Mouse (Mus musculus): ENCODE results near the gene Carmil2. TPM values are rescaled to one million over a fixed set of nuclear protein-coding genes. Genes with fewer than 3 reads are reported as not detected.
A peak's percentile ranks its signal among the peaks of the same experiment; 100 is the strongest.

The Carmil2 gene
- polyA plus RNA-seq, 1 experiment from 2014 or later: 3.9 TPM

DNA sequence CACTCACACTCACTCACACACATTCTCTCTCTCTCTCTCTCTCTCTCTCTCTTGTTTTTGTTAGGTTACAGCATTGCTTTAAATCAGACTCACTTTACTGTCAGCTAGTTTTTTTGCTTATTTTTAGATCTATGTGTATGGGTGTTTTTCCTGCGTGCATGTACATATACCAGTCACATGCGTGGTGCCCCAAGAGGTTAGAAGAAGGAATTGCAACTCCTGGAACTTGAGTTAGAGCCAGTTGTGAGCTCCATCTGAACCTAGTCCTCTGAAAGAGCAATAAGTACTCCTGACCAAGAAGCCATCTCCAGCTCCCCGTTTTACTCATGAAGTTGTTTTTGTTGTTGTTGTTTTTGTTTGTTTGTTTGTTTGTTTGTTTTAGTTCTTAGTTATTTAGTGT is 24.9 kb upstream of the Carmil2 start:
- Histone ChIP-seq H3K27me3 (ENCODE audit: control insufficient read depth, insufficient read depth, low read length) (no peaks in the 10 kb centered on the region), H3K4me2 (replicated peaks; ENCODE audit: low read depth, low read length) (no peak overlapping the region), H3K9me3 (ENCODE audit: control insufficient read depth, low read length) (no peaks in the 10 kb centered on the region), H3K36me3 (ENCODE audit: control insufficient read depth, insufficient read depth, low read length) (no peaks in the 10 kb centered on the region), H3K4me1 (replicated peaks; ENCODE audit: control insufficient read depth, insufficient read depth, low read length) (no peaks in the 10 kb centered on the region), H3K4me3 (ENCODE audit: low read depth, low read length) (no peak overlapping the region), H3K27ac (ENCODE audit: low read depth, low read length) (no peak overlapping the region), H3K9ac (ENCODE audit: low read depth, low read length) (no peak overlapping the region)
- WGBS: 86% methylated on average over 3 of the region's 3 CpGs
- ATAC-seq (ENCODE audit: low FRiP score) (no peak), DNase-seq (ENCODE audit: low spot score) (peak; percentile 16)

- H3K36me3 ChIP-seq (ENCODE audit: control insufficient read depth, insufficient read depth, low read length): peaks cover 10% of the 10 kb centered on the region; the same call in 1 of the 2 replicates
- H3K9me3 ChIP-seq (ENCODE audit: control insufficient read depth, low read length): no peaks in the 10 kb centered on the region
- H3K9ac ChIP-seq (ENCODE audit: low read depth, low read length): no peak overlapping the region
- 89% methylated on average over 1 of the region's 1 CpGs for WGBS
- H3K4me1 ChIP-seq (replicated peaks; ENCODE audit: control insufficient read depth, insufficient read depth, low read length): no peaks in the 10 kb centered on the region
- DNase-seq (ENCODE audit: low spot score) (no peak), ATAC-seq (ENCODE audit: low FRiP score) (no peak)
- no peak overlapping the region for H3K4me3 ChIP-seq (ENCODE audit: low read depth, low read length)
- no peak overlapping the region for H3K27ac ChIP-seq (ENCODE audit: low read depth, low read length)
- no peaks in the 10 kb centered on the region for H3K27me3 ChIP-seq (ENCODE audit: control insufficient read depth, insufficient read depth, low read length)
- no peak overlapping the region for H3K4me2 ChIP-seq (replicated peaks; ENCODE audit: low read depth, low read length)
Measured at GRCm38 (mm10) chr8:105677891-105678290, 8.2 kb upstream of the Carmil2 start.

- H3K9ac ChIP-seq (ENCODE audit: low read depth, low read length): no peak overlapping the region
- WGBS: 78% methylated on average over 7 of the region's 7 CpGs
- no peak for ATAC-seq (ENCODE audit: low FRiP score)
- H3K27me3 ChIP-seq (ENCODE audit: control insufficient read depth, insufficient read depth, low read length): no peaks in the 10 kb centered on the region
- H3K4me3 ChIP-seq (ENCODE audit: low read depth, low read length): no peak overlapping the region
- H3K4me2 ChIP-seq (replicated peaks; ENCODE audit: low read depth, low read length): no peak overlapping the region
- DNase-seq (ENCODE audit: low spot score): no peak
- no peaks in the 10 kb centered on the region; the same call in 1 of the 2 replicates for H3K36me3 ChIP-seq (ENCODE audit: control insufficient read depth, insufficient read depth, low read length)
- H3K27ac ChIP-seq (ENCODE audit: low read depth, low read length): no peak overlapping the region
- no peaks in the 10 kb centered on the region for H3K9me3 ChIP-seq (ENCODE audit: control insufficient read depth, low read length)
- no peaks in the 10 kb centered on the region for H3K4me1 ChIP-seq (replicated peaks; ENCODE audit: control insufficient read depth, insufficient read depth, low read length)
Measured at GRCm38 (mm10) chr8:105685325-105685724, 749 bp upstream of the Carmil2 start.

DNA sequence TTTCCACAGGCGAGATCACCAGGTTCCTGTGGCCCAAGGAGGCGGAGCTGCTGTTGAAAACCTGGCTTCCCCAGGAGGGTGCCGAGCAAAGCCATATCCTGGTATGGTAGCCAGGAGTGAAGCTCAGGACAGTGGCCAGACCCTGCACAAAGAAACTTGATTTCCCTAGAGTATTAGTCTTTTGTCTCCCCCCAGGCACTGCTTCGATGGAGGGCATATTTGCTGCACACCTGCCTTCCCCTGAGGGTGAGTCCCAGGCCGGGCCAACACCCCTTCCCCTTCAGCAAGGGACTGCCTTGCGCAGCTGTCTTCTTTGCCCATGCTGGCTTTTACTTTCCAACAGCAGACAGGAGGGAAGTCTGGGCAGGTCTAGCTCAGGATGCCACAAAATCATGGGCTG is 477 bp downstream of the Carmil2 start:
- H3K4me2 ChIP-seq (replicated peaks; ENCODE audit: low read depth, low read length): no peak overlapping the region
- H3K9me3 ChIP-seq (ENCODE audit: control insufficient read depth, low read length): no peaks in the 10 kb centered on the region
- DNase-seq (ENCODE audit: low spot score) (no peak), ATAC-seq (ENCODE audit: low FRiP score) (no peak)
- H3K4me3 ChIP-seq (ENCODE audit: low read depth, low read length): no peak overlapping the region
- H3K27me3 ChIP-seq (ENCODE audit: control insufficient read depth, insufficient read depth, low read length): no peaks in the 10 kb centered on the region
- H3K4me1 ChIP-seq (replicated peaks; ENCODE audit: control insufficient read depth, insufficient read depth, low read length): no peaks in the 10 kb centered on the region
- 69% methylated on average over 6 of the region's 6 CpGs for WGBS
- H3K27ac ChIP-seq (ENCODE audit: low read depth, low read length): no peak overlapping the region
- H3K9ac ChIP-seq (ENCODE audit: low read depth, low read length): no peak overlapping the region
- no peaks in the 10 kb centered on the region for H3K36me3 ChIP-seq (ENCODE audit: control insufficient read depth, insufficient read depth, low read length)

- Histone ChIP-seq H3K9ac (ENCODE audit: low read depth, low read length) (no peak overlapping the region), H3K36me3 (ENCODE audit: control insufficient read depth, insufficient read depth, low read length) (no peaks in the 10 kb centered on the region), H3K4me3 (ENCODE audit: low read depth, low read length) (no peak overlapping the region), H3K9me3 (ENCODE audit: control insufficient read depth, low read length) (no peaks in the 10 kb centered on the region), H3K27ac (ENCODE audit: low read depth, low read length) (no peak overlapping the region), H3K4me2 (replicated peaks; ENCODE audit: low read depth, low read length) (no peak overlapping the region), H3K27me3 (ENCODE audit: control insufficient read depth, insufficient read depth, low read length) (no peaks in the 10 kb centered on the region), H3K4me1 (replicated peaks; ENCODE audit: control insufficient read depth, insufficient read depth, low read length) (no peaks in the 10 kb centered on the region)
- ATAC-seq (ENCODE audit: low FRiP score): no peak
- no peak for DNase-seq (ENCODE audit: low spot score)
- WGBS: 69% methylated on average over 8 of the region's 8 CpGs
Measured at GRCm38 (mm10) chr8:105687512-105687911, 1.4 kb downstream of the Carmil2 start.

- Histone ChIP-seq H3K27me3 (ENCODE audit: control insufficient read depth, insufficient read depth, low read length) (no peaks in the 10 kb centered on the region), H3K36me3 (ENCODE audit: control insufficient read depth, insufficient read depth, low read length) (no peaks in the 10 kb centered on the region), H3K4me2 (replicated peaks; ENCODE audit: low read depth, low read length) (no peak overlapping the region), H3K9me3 (ENCODE audit: control insufficient read depth, low read length) (no peaks in the 10 kb centered on the region), H3K4me1 (replicated peaks; ENCODE audit: control insufficient read depth, insufficient read depth, low read length) (no peaks in the 10 kb centered on the region), H3K9ac (ENCODE audit: low read depth, low read length) (no peak overlapping the region), H3K27ac (ENCODE audit: low read depth, low read length) (no peak overlapping the region), H3K4me3 (ENCODE audit: low read depth, low read length) (no peak overlapping the region)
- no peak for DNase-seq (ENCODE audit: low spot score)
- ATAC-seq (ENCODE audit: low FRiP score): no peak
- 65% methylated on average over 14 of the region's 14 CpGs for WGBS
Measured at GRCm38 (mm10) chr8:105688242-105688752, 2.2 kb downstream of the Carmil2 start.

GRCm38 (mm10) chr8:105689256-105689982 is 3.3 kb downstream of the Carmil2 start:
- no peak overlapping the region for H3K4me3 ChIP-seq (ENCODE audit: low read depth, low read length)
- no peaks in the 10 kb centered on the region for H3K4me1 ChIP-seq (replicated peaks; ENCODE audit: control insufficient read depth, insufficient read depth, low read length)
- 57% methylated on average over 35 of the region's 35 CpGs for WGBS
- H3K27ac ChIP-seq (ENCODE audit: low read depth, low read length): no peak overlapping the region
- H3K9me3 ChIP-seq (ENCODE audit: control insufficient read depth, low read length): no peaks in the 10 kb centered on the region
- no peaks in the 10 kb centered on the region for H3K36me3 ChIP-seq (ENCODE audit: control insufficient read depth, insufficient read depth, low read length)
- ATAC-seq (ENCODE audit: low FRiP score) (no peak), DNase-seq (ENCODE audit: low spot score) (no peak)
- H3K9ac ChIP-seq (ENCODE audit: low read depth, low read length): no peak overlapping the region
- no peaks in the 10 kb centered on the region for H3K27me3 ChIP-seq (ENCODE audit: control insufficient read depth, insufficient read depth, low read length)
- H3K4me2 ChIP-seq (replicated peaks; ENCODE audit: low read depth, low read length): no peak overlapping the region

- H3K36me3 ChIP-seq (ENCODE audit: control insufficient read depth, insufficient read depth, low read length): no peaks in the 10 kb centered on the region
- no peak for ATAC-seq (ENCODE audit: low FRiP score)
- H3K4me1 ChIP-seq (replicated peaks; ENCODE audit: control insufficient read depth, insufficient read depth, low read length): no peaks in the 10 kb centered on the region; the same call in 1 of the 2 replicates
- no peak overlapping the region for H3K9ac ChIP-seq (ENCODE audit: low read depth, low read length)
- H3K4me2 ChIP-seq (replicated peaks; ENCODE audit: low read depth, low read length): no peak overlapping the region
- DNase-seq (ENCODE audit: low spot score): no peak
- H3K27me3 ChIP-seq (ENCODE audit: control insufficient read depth, insufficient read depth, low read length): no peaks in the 10 kb centered on the region
- no peaks in the 10 kb centered on the region for H3K9me3 ChIP-seq (ENCODE audit: control insufficient read depth, low read length)
- H3K27ac ChIP-seq (ENCODE audit: low read depth, low read length): no peak overlapping the region
- no peak overlapping the region for H3K4me3 ChIP-seq (ENCODE audit: low read depth, low read length)
- 88% methylated on average over 9 of the region's 9 CpGs for WGBS
Measured at GRCm38 (mm10) chr8:105689983-105690360, 3.9 kb downstream of the Carmil2 start.

DNA sequence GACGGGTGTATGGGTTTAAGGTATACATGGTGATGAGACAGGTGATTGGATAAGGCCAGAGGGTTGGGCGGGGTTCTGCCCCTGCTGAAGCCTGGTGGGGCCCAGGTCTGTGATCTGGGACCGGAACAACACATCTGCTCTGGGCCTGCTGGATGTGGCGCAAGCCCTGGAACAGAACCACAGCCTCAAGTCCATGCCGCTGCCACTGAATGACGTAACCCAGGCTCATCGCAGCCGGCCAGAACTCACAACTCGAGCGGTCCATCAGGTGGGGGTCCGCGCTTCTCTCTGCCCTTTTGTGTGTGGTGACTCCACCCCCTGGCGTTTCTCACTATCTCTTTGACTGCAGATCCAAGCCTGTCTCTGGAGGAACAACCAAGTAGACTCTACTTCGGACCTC is 4.9 kb downstream of the Carmil2 start:
- Histone ChIP-seq H3K9me3 (ENCODE audit: control insufficient read depth, low read length) (no peaks in the 10 kb centered on the region), H3K27ac (ENCODE audit: low read depth, low read length) (no peak overlapping the region), H3K4me1 (replicated peaks; ENCODE audit: control insufficient read depth, insufficient read depth, low read length) (peaks cover 4% of the 10 kb centered on the region), H3K4me3 (ENCODE audit: low read depth, low read length) (no peak overlapping the region), H3K36me3 (ENCODE audit: control insufficient read depth, insufficient read depth, low read length) (no peaks in the 10 kb centered on the region), H3K9ac (ENCODE audit: low read depth, low read length) (no peak overlapping the region), H3K4me2 (replicated peaks; ENCODE audit: low read depth, low read length) (no peak overlapping the region), H3K27me3 (ENCODE audit: control insufficient read depth, insufficient read depth, low read length) (no peaks in the 10 kb centered on the region)
- DNase-seq (ENCODE audit: low spot score): no peak
- WGBS: 91% methylated on average over 14 of the region's 14 CpGs
- ATAC-seq (ENCODE audit: low FRiP score): no peak
